Mouse (Mus musculus) neural tube, embryonic 13.5 days (tissue): ENCODE measurements around the gene Vps13d. TPM values are rescaled to one million over a fixed set of nuclear protein-coding genes. Genes with fewer than 3 reads are reported as not detected.

Experiments used
- ATAC-seq: fragments of 200-750 bp; cut with Nextera tagmentation; 2 replicates; pipeline ENCODE4 v1.8.0; 2017; ENCODE audit warnings: low read depth, mild to moderate bottlenecking, moderate TSS enrichment, moderate library complexity
- H3K27ac ChIP-seq: fragments of 300-500 bp; sonication (generic); replicated peaks from 2 replicates; pipeline ENCODE4 v1.5.1; 2015; ENCODE audit warnings: moderate library complexity, mild to moderate bottlenecking, inconsistent platforms
- H3K27me3 ChIP-seq: fragments of 300-500 bp; sonication (generic); 2 replicates; pipeline ENCODE4 v1.6.1; 2015; ENCODE audit warnings: mild to moderate bottlenecking, inconsistent platforms
- H3K36me3 ChIP-seq: fragments of 300-500 bp; sonication (generic); 2 replicates; pipeline ENCODE4 v1.6.1; 2015; ENCODE audit warnings: mild to moderate bottlenecking, inconsistent platforms
- H3K4me1 ChIP-seq: fragments of 300-500 bp; sonication (generic); replicated peaks from 2 replicates; pipeline ENCODE4 v1.6.1; 2015; ENCODE audit warnings: inconsistent platforms
- H3K4me2 ChIP-seq: fragments of 300-500 bp; sonication (generic); 2 replicates; pipeline ENCODE4 v1.6.1; 2015; ENCODE audit warnings: inconsistent platforms, mild to moderate bottlenecking, moderate library complexity
- H3K4me3 ChIP-seq: fragments of 300-500 bp; sonication (generic); 2 replicates; pipeline ENCODE4 v1.5.1; 2015; ENCODE audit warnings: mild to moderate bottlenecking, inconsistent platforms
- H3K9ac ChIP-seq: fragments of 300-500 bp; sonication (generic); 2 replicates; pipeline ENCODE4 v1.6.1; 2015; ENCODE audit warnings: moderate library complexity, mild to moderate bottlenecking, inconsistent platforms
- H3K9me3 ChIP-seq: fragments of 300-500 bp; sonication (generic); 2 replicates; pipeline ENCODE4 v1.6.1; 2016; ENCODE audit warnings: inconsistent platforms
- WGBS: fragments of 180-500 bp; shearing (Covaris S2); methylation state at CpG from one replicate; pipeline ENCODE4 v1.1.7; 2015; 5-methylcytosine and 5-hydroxymethylcytosine counted together
- polyA plus RNA-seq: library from polyadenylated mRNA; unstranded; fragments of >200 nt; fragmentation: Nextera tagmentation; extraction: Ambion mirVana; gene quantifications from 2 replicates; pipeline ENCODE4 v1.2.1, GENCODE M21; 2015

Gene Vps13d
- polyA plus RNA-seq, 1 experiment from 2014 or later: 6.3 TPM

DNA sequence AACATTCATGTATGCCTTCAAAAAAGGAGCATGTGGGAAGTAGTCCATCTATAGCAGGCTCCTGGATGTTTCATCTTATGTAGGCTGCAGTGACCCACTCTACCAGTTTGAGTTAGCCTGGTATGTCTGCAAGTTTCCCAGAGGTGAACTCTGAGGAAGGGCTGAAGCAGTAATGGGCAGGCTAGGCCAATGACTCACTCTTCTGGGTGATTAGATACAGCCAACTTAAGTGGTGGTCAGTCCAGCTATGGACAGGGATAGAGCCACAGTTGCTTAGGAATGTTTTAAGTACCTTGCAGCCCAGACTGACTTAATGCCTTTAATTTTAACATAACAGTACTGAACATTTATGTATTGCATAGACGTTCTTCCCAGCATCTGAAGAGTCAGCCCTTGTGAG lies 192.1 kb downstream of the Vps13d start:
- no peak overlapping the region for H3K4me3 ChIP-seq
- no peak for ATAC-seq
- peaks cover 36% of the 10 kb centered on the region for H3K4me1 ChIP-seq
- H3K9me3 ChIP-seq: no peaks in the 10 kb centered on the region
- no peak overlapping the region for H3K9ac ChIP-seq
- H3K36me3 ChIP-seq: no peaks in the 10 kb centered on the region
- no peak overlapping the region for H3K27ac ChIP-seq
- H3K27me3 ChIP-seq: no peaks in the 10 kb centered on the region
- WGBS: 92% methylated on average over 1 of the region's 1 CpGs
- H3K4me2 ChIP-seq: no peak overlapping the region

DNA sequence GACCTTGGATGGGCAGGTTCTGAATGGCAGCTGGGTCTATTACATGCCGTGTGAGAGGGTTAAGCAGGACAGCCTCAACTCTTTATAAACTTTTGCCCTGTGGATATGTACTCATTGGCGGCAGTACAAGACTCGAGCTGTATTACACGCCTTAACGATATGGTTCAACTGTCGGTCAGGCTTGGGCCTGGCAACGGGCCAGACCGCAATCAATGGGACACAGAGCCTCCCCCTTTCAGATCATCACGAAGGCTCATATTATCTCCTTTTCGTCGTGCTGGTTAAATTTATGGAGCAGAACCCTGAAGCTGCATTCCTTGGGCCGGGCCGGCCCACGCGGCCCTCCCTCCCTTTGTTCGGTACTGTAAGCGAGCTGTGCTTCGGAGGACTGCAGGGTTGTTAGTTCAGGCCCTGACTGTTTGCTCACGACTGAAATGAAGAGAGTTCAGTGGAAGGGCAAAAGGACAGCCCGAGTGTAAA lies 194.9 kb downstream of the Vps13d start:
- Histone ChIP-seq H3K4me1 (peaks cover 44% of the 10 kb centered on the region), H3K27me3 (no peaks in the 10 kb centered on the region), H3K27ac (peak overlapping the region; percentile 84), H3K9ac (no peak overlapping the region), H3K36me3 (no peaks in the 10 kb centered on the region), H3K9me3 (no peaks in the 10 kb centered on the region), H3K4me3 (no peak overlapping the region), H3K4me2 (no peak overlapping the region)
- 13% methylated on average over 20 of the region's 20 CpGs for WGBS
- peak; percentile 91 for ATAC-seq

DNA sequence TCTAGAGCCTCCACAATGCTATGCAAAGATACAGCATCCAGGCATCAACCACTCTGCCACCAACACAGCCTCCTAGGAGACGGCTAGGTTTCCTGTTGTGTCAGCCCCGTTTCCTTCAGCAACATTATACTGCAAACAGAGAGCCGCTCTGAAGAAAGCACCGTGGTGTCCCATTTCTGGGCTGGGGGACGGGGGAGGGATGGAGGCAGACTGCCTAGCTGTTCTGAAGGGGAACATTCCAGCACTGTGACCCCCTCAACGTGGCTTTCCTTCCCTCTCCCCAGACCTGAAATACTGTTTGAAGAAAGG lies 195.3 kb downstream of the Vps13d start:
- no peak overlapping the region for H3K4me3 ChIP-seq
- peak overlapping the region; percentile 84 for H3K27ac ChIP-seq
- ATAC-seq: peak; percentile 61
- H3K4me2 ChIP-seq: no peak overlapping the region
- peaks cover 44% of the 10 kb centered on the region for H3K4me1 ChIP-seq
- WGBS: 13% methylated on average over 6 of the region's 6 CpGs
- no peak overlapping the region for H3K9ac ChIP-seq
- no peaks in the 10 kb centered on the region for H3K27me3 ChIP-seq
- no peaks in the 10 kb centered on the region for H3K9me3 ChIP-seq
- no peaks in the 10 kb centered on the region for H3K36me3 ChIP-seq

DNA sequence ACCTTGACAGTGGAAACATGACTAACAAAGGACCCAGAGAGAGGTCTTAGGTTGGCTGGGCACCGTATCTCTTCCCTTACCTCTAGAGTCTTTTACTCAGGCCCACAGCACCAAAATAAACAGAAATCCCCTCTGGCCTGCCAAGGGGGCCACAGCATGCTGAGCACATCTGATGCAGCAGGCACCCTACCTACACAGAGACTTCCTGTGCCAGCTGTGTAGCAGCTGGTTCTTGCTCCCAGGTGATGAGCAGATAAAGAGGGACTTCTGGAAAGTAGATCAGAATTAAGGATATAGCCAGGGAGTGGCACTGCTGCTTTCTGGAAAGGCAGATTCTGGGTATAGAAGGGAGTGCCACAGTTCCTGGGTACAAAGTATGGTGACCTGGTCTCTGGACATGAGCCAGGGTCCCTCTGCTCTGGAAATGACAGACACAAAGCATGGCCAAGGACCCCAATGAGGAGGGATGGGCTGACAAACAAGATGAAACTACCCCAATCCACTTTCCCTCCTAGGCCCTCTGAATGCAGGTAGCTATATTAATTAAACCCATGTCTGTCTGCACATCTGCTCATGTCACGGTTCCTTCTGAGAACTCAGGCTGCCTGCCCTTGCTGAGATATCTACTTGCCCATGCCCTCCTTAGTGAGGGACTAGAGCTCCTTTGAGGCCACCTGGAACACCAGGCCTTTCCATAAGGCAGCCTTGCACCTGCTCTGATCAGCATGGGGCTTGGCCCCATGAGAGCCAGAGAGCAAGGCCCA lies 195.8 kb downstream of the Vps13d start:
- H3K4me2 ChIP-seq: no peak overlapping the region
- ATAC-seq: no peak
- no peaks in the 10 kb centered on the region for H3K9me3 ChIP-seq
- WGBS: 58% methylated on average over 2 of the region's 2 CpGs
- H3K4me1 ChIP-seq: peaks cover 40% of the 10 kb centered on the region
- H3K9ac ChIP-seq: no peak overlapping the region
- H3K27me3 ChIP-seq: no peaks in the 10 kb centered on the region
- H3K4me3 ChIP-seq: no peak overlapping the region
- H3K36me3 ChIP-seq: no peaks in the 10 kb centered on the region
- peak overlapping the region; percentile 84 for H3K27ac ChIP-seq

DNA sequence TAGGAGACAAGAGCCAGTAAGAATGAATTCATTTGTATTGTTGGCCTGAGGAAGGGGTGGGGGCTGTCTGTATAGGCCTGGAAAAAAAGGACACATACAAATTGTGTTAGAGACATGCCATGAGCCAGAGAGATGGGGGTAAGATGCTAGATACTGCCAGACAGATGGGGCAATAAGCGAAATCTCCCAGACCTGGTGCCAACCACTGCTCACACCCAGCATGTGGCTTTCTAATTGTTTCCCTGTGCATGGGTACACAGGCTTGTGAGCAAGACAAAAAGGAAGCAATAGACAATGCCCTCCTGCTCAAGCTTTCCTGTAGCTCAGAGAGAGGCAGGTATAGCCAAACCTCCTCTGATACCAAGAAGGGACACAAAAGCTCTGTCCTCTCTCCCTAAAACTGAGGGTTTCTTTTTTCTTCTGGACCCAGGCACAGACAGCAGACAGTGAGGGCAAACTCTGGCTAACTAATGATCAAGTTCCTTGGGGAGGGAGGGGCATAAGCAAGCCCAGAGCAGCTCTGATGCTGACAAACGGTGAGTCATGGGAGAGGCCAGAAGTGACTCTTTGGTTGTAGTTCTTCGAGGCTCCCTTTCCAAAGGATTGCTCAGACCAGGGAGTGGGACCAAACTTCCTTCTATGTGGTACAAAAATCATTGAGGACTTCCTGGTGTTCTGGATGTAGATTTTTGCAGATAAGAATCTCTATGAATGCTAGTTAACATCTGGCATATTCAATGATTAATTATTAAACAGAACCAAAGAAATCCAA lies 196.7 kb downstream of the Vps13d start:
- ATAC-seq: no peak

DNA sequence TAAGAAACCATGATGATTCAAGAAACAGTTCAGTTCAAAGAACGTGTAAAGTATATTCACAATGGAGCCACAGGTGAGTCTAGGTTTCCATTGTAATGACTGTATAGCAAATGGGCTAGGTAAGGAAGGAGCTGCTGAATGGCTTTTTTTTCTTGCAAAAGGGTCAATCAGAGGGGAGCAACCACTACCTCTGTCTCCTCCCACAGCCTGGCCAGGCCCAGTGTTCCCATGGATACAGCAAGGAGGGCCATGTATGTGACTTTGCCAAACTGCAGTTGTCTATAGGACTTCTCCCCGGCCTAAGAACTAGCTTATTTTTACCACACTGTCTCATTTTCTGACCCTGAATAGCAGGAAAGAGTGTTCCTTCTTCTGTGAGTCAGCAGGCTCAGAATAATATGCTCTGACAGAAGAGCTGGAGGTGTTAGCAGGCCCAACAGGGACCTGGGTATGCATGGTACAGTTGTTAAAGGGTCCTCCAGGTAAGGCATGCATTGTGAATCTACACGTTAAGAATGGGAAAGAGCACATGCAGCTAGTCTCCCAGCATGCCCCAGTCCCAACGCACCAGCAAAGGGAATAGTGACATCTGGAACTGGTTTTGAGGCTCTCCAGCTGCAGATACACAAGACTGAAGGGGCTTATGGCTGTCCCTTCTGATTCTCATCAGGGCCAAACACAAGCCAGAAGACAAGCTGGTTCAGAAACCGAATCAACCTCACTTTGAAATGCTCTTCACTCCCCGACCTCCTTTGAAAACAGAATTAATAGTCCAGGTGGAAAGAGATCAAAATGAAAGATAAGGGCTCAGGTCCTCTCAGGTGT lies 197.6 kb downstream of the Vps13d start:
- H3K9me3 ChIP-seq: no peaks in the 10 kb centered on the region
- H3K4me3 ChIP-seq: no peak overlapping the region
- no peak overlapping the region for H3K9ac ChIP-seq
- 0 out of 2 replicates have a peak overlapping the region, but pooled peaks have one; percentile 34 for H3K27ac ChIP-seq
- 67% methylated on average over 6 of the region's 6 CpGs for WGBS
- H3K4me1 ChIP-seq: peaks cover 50% of the 10 kb centered on the region
- H3K27me3 ChIP-seq: no peaks in the 10 kb centered on the region
- ATAC-seq: no peak
- H3K36me3 ChIP-seq: no peaks in the 10 kb centered on the region
- H3K4me2 ChIP-seq: no peak overlapping the region

More for the DNA sequence above, 196.7 kb downstream of the Vps13d start:
- WGBS: 68% methylated on average over 3 of the region's 3 CpGs
- Histone ChIP-seq H3K4me2 (no peak overlapping the region), H3K36me3 (no peaks in the 10 kb centered on the region), H3K27ac (peak overlapping the region; percentile 84; the same call in 1 of the 2 replicates), H3K4me3 (no peak overlapping the region), H3K27me3 (no peaks in the 10 kb centered on the region), H3K4me1 (peaks cover 47% of the 10 kb centered on the region), H3K9ac (no peak overlapping the region), H3K9me3 (no peaks in the 10 kb centered on the region)

DNA sequence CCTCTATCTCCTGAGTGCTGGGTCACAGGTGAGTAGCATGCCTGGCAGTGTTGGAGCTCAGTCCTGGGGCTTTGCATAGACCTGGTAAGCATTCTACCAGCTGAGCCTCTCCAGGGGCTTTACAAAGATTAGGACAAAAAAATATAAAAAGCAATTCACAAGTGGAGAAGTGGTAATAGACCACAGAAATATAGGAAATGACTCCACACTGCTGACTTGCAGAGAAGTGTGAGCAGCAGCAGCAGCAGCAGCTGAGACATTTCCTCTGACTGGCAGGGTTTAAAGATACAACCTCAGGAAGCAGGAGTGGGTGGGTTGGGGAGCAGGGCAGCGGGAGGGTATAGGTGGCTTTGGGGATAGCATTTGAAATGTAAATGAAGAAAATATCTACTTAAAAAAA lies 199.0 kb downstream of the Vps13d start:
- ATAC-seq: no peak
- peaks cover 49% of the 10 kb centered on the region for H3K4me1 ChIP-seq
- H3K4me2 ChIP-seq: no peak overlapping the region
- H3K9me3 ChIP-seq: no peaks in the 10 kb centered on the region
- no peaks in the 10 kb centered on the region for H3K36me3 ChIP-seq
- no peak overlapping the region for H3K9ac ChIP-seq
- no peaks in the 10 kb centered on the region for H3K27me3 ChIP-seq
- no peak overlapping the region for H3K4me3 ChIP-seq
- WGBS: 27% methylated on average over 1 of the region's 1 CpGs
- no peak overlapping the region for H3K27ac ChIP-seq

DNA sequence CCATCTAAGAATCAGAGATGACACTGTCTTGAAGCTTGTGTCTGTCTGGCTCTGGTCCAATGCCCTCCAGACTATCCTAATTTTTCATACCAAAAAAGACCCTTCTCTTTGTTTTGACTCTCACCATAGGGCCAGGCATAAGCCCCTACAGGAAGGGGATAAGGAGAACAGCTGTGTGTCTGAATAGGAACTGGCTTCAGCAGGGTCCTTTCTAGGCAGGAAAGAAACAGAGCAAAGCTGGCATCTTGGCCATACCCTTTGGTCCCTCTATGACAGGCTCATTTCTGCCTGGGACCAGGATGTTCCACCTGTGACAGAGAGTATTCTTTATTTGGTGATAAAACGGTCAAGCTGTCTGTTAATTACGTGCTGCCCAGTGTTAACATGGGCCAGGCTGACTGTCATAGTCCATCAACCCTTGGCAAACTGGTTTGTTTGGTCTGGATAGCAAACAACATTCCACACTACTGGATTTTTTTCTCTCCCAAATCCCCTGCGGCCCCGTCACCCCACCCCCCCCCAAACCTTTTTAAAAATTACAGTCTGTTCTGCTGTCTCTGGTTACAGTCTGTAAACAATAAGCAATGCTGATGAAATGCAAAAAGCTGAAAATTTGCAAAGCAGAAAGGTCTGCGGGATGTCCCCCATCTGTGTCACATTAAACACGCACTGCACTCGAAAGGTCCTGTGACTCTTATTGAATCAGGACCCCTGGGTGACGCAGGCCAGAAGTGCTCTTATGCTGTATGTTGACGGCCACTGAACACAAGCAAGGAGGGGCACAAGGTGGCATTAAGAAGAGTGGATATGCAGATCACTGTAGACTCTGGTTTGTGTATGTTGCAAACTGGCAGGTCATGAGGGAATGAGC lies 201.5 kb downstream of the Vps13d start:
- whole genome bisulfite sequencing: 61% methylated on average over 9 of the region's 9 CpGs
- ATAC-seq: no peak
- H3K27ac ChIP-seq: no peak overlapping the region
- no peak overlapping the region for H3K4me2 ChIP-seq
- no peak overlapping the region for H3K4me3 ChIP-seq
- H3K27me3 ChIP-seq: no peaks in the 10 kb centered on the region
- H3K4me1 ChIP-seq: peaks cover 47% of the 10 kb centered on the region
- H3K36me3 ChIP-seq: no peaks in the 10 kb centered on the region
- no peaks in the 10 kb centered on the region for H3K9me3 ChIP-seq
- no peak overlapping the region for H3K9ac ChIP-seq

DNA sequence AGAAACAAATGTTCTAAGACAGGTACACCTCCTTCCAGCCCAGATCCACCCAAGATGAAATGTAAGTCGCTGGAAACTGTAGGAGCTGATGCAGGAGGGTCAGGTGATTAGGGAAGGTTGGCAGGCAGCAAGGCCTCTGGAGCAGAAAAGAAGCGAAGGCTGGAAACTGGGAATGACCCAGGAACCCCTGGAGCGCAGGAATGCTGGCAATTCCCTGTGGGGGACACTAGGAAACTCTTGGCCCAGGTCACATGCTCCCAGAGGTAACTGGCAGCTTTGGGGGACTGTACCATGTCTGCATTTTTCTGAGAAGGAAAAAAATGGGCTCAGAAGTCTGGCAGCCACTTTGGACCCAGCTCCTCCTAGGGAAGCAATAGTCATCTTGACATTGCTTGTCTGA lies 202.4 kb downstream of the Vps13d start:
- Histone ChIP-seq H3K9ac (no peak overlapping the region), H3K4me3 (no peak overlapping the region), H3K4me1 (peaks cover 38% of the 10 kb centered on the region), H3K27me3 (no peaks in the 10 kb centered on the region), H3K4me2 (no peak overlapping the region), H3K9me3 (no peaks in the 10 kb centered on the region), H3K27ac (no peak overlapping the region), H3K36me3 (no peaks in the 10 kb centered on the region)
- WGBS: 22% methylated on average over 3 of the region's 3 CpGs
- ATAC-seq: no peak

DNA sequence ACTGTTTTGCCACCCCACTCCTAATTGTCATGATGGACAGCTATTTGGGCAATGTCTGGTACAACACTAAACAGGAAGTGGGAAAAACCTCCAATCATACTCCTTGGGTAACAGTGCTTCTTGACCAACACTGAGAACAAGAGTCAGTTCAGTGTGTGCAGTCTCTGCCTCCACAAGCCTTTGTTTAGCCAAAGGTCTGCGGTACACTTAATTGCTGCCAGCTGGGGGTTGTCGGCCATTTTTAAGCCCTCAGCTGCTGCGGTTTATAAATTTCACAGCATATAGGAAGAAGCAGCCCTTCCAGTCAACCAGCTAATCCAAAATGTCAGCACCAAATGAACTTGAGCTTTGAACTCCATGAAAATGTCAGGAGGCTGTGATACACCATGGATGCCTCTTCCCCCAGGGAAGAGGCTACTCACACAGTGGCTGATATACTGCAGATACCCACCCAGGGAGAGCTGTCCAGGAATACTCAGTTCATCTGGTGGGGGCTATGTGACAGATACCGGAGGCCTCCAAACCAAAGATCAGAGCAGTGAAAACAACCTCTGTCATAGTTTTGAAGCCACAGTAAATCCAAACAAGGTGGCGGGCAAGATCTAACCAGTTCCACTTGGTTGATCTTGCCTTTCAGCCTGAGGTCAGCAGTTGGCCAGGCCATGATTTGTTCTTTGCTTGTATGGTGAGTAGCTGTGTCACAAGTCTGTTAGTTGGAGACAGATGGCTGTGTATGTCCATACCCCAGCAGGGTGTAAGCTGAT lies 206.2 kb downstream of the Vps13d start:
- no peak; the same call in 1 of the 2 replicates for ATAC-seq

More for the DNA sequence above, 206.2 kb downstream of the Vps13d start:
- no peaks in the 10 kb centered on the region for H3K27me3 ChIP-seq
- H3K4me2 ChIP-seq: no peak overlapping the region
- no peaks in the 10 kb centered on the region for H3K9me3 ChIP-seq
- H3K27ac ChIP-seq: no peak overlapping the region
- H3K9ac ChIP-seq: no peak overlapping the region
- no peaks in the 10 kb centered on the region for H3K36me3 ChIP-seq
- no peak overlapping the region for H3K4me3 ChIP-seq
- WGBS: 62% methylated on average over 5 of the region's 5 CpGs
- peaks cover 39% of the 10 kb centered on the region for H3K4me1 ChIP-seq
